Mouse (Mus musculus): ENCODE data around the gene Slmap.

DNA sequence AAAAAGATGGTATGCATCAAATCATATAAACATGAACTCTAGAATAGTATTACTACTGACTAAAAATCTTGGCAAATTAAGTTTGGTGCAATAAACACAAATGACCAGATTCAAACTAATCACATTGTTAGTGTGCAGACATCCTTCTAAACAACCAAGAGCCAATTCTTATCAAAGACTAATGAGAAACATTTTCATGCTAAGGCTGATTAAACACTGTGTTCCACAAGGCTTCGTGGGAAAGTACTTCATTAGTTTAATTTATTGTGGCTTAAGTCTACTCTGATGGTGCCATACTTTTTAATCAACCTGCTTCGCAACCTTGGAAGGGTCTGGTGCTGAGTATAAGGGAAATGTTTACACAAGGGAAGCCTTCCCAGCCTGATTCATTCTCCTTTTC, 102.4 kb downstream of the Slmap start:
- TF ChIP-seq CTCF (IDR thresholded peaks at IDR 0.05; ENCODE audit: low read depth), result no peak
- no peak for TF ChIP-seq EP300 (IDR thresholded peaks at IDR 0.05; ENCODE audit: low read depth)

Data from liver, embryonic 14.5 days (tissue).